Mouse (Mus musculus) urinary bladder, postnatal 36 days (tissue): ENCODE data around the gene ccdc198.

Experiments used
- DNase-seq, 2 experiments: peaks; one replicate each; pipeline ENCODE4 v3.0.0; 2022; ENCODE audit warnings: low spot score in 2 of 2, mixed read lengths in 1 of 2

The ccdc198 gene

DNA sequence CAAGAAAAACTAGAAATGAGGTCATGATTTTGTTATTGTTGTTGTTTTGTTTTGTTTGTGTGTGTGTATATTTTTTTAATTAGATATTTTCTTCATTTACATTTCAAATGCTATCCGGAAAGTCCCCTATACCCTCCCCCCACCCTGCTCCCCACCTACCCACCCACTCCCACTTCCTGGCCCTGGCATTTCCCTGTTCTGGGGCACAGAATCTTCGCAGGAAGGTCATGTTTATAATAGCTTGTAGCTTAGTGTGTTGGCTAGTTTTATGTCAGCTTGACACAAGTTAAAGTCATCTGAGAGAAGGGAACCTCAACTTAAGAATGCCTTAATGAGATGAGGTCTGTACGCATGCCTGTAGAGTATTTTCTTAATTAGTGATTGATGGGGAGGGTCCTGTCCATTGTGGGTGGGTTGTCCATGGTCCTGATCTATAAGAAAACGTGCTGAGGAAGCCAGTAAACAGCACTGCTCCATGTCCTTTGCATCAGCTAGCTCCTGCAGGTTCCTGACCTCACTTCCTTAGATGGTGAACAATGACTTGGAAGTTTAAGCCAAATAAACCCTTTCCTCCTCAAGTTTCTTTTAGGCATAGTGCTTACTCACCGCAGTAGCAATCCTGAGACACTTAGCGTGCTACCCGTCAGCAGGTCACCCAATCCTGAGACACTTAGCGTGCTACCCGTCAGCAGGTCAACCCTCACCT lies 44.0 kb downstream of the ccdc198 start:
- no peak for DNase-seq

DNA sequence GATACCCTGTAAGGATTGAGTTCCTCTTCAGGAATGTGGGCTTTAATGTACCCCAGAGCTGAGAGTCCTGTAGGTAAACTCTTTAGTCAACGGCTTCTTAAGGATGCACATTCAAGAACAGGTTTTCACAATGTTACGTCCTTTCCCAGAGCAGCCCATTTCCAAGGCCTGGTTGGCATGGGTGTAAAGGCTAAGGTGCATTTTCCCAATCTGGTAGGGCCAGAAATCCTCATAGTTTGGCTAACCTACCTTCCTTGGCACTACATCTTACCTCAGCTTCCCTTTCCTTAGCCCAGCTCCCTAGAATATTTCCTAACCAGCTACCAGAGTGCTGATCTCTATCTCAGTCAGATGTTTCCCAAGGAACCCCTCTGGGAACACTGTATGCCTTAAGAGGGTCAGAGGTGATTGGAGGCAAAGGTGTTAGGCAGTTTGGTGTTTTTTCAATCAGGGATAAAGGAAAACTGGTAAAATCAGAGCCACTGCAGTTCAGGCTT lies 48.2 kb downstream of the ccdc198 start:
- DNase-seq, result no peak

DNA sequence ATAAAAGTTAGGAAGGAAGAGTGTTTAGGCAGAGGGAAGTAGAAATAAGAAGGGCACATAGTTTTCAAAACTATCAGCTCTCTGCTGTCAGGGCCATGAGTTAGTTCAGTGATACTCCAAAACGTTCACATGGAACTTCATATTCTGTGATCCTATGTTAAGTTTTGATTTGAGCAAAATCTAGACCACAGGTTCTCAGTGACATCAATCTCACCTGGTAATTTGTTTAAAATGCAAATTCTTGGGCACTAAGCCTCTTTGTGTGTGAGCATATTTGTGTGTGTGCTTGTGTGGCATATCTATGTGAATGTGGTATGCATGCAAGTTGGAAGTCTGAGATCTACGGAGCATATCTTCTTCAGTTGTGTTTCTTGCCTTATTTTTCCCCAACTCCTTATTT lies 59.0 kb downstream of the ccdc198 start:
- no peak for DNase-seq

DNA sequence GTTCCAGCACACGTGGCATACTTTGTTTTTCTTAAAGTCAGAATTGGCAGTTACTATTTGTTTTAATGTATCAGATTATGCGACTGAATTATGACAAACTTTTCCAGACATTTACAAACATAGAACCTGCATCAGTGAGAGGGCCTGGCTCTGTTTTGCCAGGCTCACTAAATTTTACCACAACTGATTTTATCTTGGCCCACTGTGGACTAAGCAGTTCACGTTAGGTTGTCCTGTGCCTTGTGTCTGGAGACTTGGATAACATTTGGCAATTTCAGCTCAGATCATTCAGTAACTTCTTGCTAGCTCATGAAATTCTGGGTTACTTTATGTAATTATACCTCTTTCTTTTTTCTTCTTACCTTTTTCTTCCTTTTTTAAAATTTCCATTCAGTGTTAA lies 65.5 kb downstream of the ccdc198 start:
- no peak for DNase-seq

DNA sequence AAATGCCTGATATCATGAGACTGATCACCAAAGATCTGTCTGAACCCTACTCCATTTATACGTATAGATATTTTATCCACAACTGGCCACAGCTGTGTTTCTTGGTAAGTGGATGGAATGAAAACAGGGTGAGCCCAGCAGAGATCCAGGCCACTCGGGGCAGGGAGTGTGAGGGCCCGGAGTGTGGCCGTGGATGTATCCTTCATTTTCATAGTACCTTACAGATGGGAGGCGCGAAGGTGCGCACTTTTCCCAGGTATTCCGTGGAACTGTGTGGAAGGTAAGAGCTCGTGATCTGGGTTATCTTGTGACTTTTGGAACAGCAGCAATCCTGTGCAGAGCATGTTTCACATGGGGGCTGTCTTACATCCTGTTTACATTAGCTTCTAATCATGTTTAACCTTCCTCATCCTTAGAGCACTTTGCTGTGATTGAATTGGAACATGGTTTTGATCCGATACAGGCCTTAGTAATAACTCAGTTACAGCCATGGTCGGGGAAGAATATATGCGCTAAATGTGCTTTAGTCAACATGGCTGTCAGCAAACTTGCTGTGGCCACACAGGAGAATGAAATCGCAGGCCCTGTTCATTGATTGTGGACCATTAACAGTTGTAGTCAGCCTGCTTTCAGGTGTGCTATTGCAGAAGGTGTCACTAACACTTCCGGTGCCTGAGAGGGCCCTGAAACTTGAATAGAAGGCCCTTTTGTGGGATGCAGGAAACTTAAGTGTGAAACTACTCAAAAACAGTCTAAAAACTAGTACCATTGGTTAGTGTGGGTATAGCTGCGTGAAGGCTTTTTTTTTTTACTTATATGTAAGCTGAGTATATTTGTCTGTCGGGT lies 71.8 kb downstream of the ccdc198 start:
- DNase-seq, result peak in 1 of 2 experiments; percentile 8

DNA sequence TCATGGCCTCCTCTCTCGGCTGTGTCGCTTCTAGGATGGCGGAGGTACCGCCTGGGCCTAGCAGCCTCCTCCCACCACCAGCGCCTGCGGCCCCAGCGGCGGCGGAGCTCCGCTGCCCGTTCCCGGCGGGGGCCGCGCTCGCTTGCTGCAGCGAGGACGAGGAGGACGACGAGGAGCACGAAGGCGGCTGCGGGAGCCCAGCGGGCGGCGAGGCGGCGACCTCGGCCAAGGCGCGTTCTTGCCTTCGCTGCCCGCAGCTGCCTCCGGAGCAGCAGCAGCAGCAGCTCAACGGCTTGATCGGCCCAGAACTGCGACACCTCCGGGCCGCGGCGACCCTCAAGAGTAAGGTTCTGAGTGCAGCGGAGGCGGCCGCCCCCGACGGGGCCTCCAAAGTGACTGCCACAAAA lies 72.7 kb downstream of the ccdc198 start:
- DNase-seq, result peak in 1 of 2 experiments; percentile 51

DNA sequence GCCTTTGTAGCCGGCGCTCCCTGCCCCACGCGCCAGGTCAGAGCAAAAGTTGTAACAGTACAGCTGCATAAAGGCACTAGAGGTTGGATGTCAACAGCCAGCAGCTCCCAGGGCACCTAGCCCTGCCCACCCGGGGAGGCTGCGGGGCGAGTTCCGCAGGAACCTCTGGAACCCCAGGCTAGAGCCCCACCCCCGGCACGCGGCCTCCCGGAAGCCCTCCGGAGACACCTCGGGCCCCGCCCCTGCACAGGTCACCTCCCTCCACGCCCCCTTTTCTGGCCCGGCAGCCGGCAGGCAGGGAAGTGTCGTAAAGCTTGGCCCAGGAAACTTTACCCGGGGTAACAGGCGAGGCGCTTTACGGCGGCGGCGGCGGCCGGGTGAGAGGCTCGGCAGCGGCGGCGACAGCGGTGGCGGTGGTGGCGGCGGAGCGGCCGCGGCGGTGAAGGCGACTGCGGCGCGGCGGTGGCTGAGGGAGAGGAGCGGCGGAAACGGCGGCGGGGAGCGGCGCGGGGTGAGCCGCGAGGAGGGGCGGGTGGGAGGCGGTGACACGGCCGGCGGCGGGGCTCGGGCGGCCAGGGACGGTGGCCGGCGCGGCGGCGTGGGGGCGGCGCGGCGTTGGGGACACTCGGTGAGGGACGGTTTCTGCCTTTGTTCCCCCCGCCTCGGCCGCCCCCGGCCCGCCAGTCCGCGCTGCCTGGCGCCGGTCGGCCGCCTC lies 73.2 kb downstream of the ccdc198 start, which contains the start of gene Naa30:
Naa30 (plus strand) TSS at position 360 of the 715 bp plus-strand sequence.
- peak; percentile 97 to 98 for DNase-seq

DNA sequence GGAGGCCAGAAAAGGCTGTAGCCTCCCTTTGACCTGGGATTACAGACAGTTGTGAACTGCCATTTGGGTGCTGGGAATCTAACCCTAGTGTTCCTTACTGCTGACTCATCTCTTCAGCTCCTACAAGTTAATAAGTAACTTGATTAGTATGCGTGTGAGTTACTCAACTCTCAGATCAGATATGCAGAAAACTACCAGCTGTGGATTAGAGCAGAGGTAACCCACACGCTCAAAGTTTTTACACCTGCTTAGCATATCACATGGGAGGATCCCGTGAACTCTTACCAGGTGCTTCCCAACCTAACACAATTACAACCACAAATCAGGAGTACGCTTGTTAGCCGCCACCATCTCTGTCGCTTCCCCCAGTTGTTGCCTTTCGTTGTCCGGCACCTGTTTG lies 74.0 kb downstream of the ccdc198 start:
- no peak for DNase-seq
